Mouse (Mus musculus): ENCODE measurements at regions not wholly inside any gene's neighbourhood (a gene's known extent, or its start where the extent isn't known, plus 50 kb on each side); places are given as distances from the start of the nearest gene placed in this dataset.

- TF ChIP-seq ZC3H11A (IDR thresholded peaks at IDR 0.05; ENCODE audit: borderline replicate concordance, low read depth, low read length) (no peak), ZNF384 (IDR thresholded peaks at IDR 0.05; ENCODE audit: low read depth, low read length) (no peak), HCFC1 (IDR thresholded peaks at IDR 0.05; ENCODE audit: borderline replicate concordance, insufficient read depth, low read length) (no peak)
These were observed 82.4 kb downstream of the Gm5294 start for GRCm38 (mm10) chr5:138902316-138902715.
